ENCODE assay signal across 8 mouse cellular contexts in the genomic region with DNA sequence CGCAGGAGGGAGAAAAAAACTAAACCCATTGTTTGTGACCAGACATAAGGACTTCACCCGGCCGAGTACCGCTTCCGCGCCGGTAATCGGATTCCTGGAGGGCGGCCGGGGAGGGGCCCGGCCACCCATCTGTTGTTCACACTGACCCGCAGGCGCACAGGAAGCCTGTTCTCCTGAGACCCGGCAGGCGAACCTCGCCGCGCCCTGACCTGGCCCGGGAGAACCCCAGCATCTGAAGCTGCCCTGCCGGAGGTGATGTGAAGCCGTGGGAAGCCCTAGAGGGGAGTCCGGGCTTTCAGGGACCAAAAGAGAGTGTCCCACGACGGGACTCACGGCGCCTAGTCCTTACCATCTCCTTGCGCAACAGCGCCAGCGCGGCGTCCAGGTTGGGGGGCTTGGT. TPM values are rescaled to one million over a fixed set of nuclear protein-coding genes. Genes with fewer than 3 reads are reported as not detected.
DNase-seq lines count a peak whose midpoint lies in the region; ATAC-seq and TF ChIP-seq lines count a peak whose summit lies in the region.

No protein-coding gene starts in this region.

- no peak for TF ChIP-seq CTCF in liver, adult 2 months (IDR thresholded peaks at IDR 0.05; ENCODE audit: low read depth, low read length)
- TF ChIP-seq CTCF in liver, postnatal 0 days (IDR thresholded peaks at IDR 0.05; ENCODE audit: low read depth): no peak

- H3K36me3 ChIP-seq in liver, adult 2 months (ENCODE audit: control insufficient read depth, insufficient read depth, low read length): no peaks in the 10 kb centered on the region
- H3K36me3 ChIP-seq in embryonic facial prominence, embryonic 11.5 days (replicated peaks; ENCODE audit: control insufficient read depth, insufficient read depth, low read depth, low read length): no peaks in the 10 kb centered on the region
- H3K36me3 ChIP-seq in liver, postnatal 0 days (replicated peaks; ENCODE audit: insufficient read depth, low read length): no peaks in the 10 kb centered on the region
- no peaks in the 10 kb centered on the region for H3K36me3 ChIP-seq in stomach, embryonic 15.5 days

- no peak overlapping the region for H3K27ac ChIP-seq in liver, adult 2 months (replicated peaks; ENCODE audit: insufficient read depth, low read depth, low read length)
- H3K27ac ChIP-seq in embryonic facial prominence, embryonic 11.5 days (replicated peaks; ENCODE audit: low read depth, low read length): no peak overlapping the region
- H3K27ac ChIP-seq in liver, postnatal 0 days (ENCODE audit: low read depth): no peak overlapping the region; the same call in 1 of the 2 replicates
- no peak overlapping the region for H3K27ac ChIP-seq in stomach, embryonic 15.5 days

- peaks cover 39% of the 10 kb centered on the region for H3K4me1 ChIP-seq in liver, adult 2 months (ENCODE audit: control insufficient read depth, insufficient read depth, low read length)
- peaks cover 7% of the 10 kb centered on the region; the same call in 1 of the 2 replicates for H3K4me1 ChIP-seq in embryonic facial prominence, embryonic 11.5 days (ENCODE audit: control insufficient read depth, insufficient read depth, low read length)
- H3K4me1 ChIP-seq in liver, postnatal 0 days (ENCODE audit: insufficient read depth): peaks cover 21% of the 10 kb centered on the region
- peaks cover 32% of the 10 kb centered on the region for H3K4me1 ChIP-seq in stomach, embryonic 15.5 days

- H3K9ac ChIP-seq in liver, adult 2 months (ENCODE audit: low read depth, low read length): peak overlapping the region; percentile 71
- peak overlapping the region; percentile 56 for H3K9ac ChIP-seq in embryonic facial prominence, embryonic 11.5 days (replicated peaks; ENCODE audit: low read length)
- peak overlapping the region; percentile 42 for H3K9ac ChIP-seq in liver, postnatal 0 days (replicated peaks)
- H3K9ac ChIP-seq in stomach, embryonic 15.5 days: peak overlapping the region; percentile 34

- TF ChIP-seq EP300 in liver, postnatal 0 days (IDR thresholded peaks at IDR 0.05; ENCODE audit: low read depth): no peak

- under 1% methylated on average over 31 of the region's 31 CpGs for WGBS in liver, adult 2 months
- WGBS in embryonic facial prominence, embryonic 11.5 days: under 1% methylated on average over 30 of the region's 31 CpGs
- under 1% methylated on average over 31 of the region's 31 CpGs for WGBS in liver, postnatal 0 days (ENCODE audit: insufficient replicate concordance)
- under 1% methylated on average over 31 of the region's 31 CpGs for WGBS in stomach, embryonic 15.5 days

- no peak for DNase-seq in liver, adult 2 months (ENCODE audit: extremely low read depth, low read depth, low spot score)
- DNase-seq in liver: no peak
- DNase-seq in embryonic facial prominence, embryonic 11.5 days (ENCODE audit: low spot score): peak; percentile 28
- peak; percentile 31 for DNase-seq in heart, postnatal 4 days
- peak; percentile 28 for DNase-seq in liver, postnatal 0 days
- no peak for DNase-seq in thymus, postnatal 25 days

- H3K79me2 ChIP-seq in liver, adult 2 months (ENCODE audit: control insufficient read depth, insufficient read depth, low read length): no peaks in the 10 kb centered on the region

- H3K4me2 ChIP-seq in embryonic facial prominence, embryonic 11.5 days (ENCODE audit: low read depth, low read length): peak overlapping the region; percentile 64
- peak overlapping the region; percentile 87 for H3K4me2 ChIP-seq in liver, postnatal 0 days (ENCODE audit: low read depth, low read length)
- peak overlapping the region; percentile 97 for H3K4me2 ChIP-seq in stomach, embryonic 15.5 days

- 0 out of 2 replicates have a peak, but pooled peaks have one; percentile 16 for ATAC-seq in embryonic facial prominence, embryonic 11.5 days (replicated peaks; ENCODE audit: insufficient number of reproducible peaks, low FRiP score, low TSS enrichment, low read depth)
- peak; percentile 12; the same call in 1 of the 2 replicates for ATAC-seq in liver, postnatal 0 days
- no peak for ATAC-seq in stomach, embryonic 15.5 days (ENCODE audit: insufficient read depth, low FRiP score, low read depth)
- ATAC-seq in frontal cortex, adult (ENCODE audit: low TSS enrichment): no peak

- no peak for TF ChIP-seq POLR2A in liver, adult 2 months (IDR thresholded peaks at IDR 0.05; ENCODE audit: extremely low read depth, insufficient read depth, low read length)

- peak overlapping the region; percentile 74 for H3K4me3 ChIP-seq in liver, adult 2 months (ENCODE audit: insufficient read depth, low read depth, low read length)
- peak overlapping the region; percentile 46 for H3K4me3 ChIP-seq in embryonic facial prominence, embryonic 11.5 days (ENCODE audit: low read depth, low read length)
- H3K4me3 ChIP-seq in liver, postnatal 0 days (ENCODE audit: low read depth, low read length): peak overlapping the region; percentile 60
- H3K4me3 ChIP-seq in stomach, embryonic 15.5 days (replicated peaks): peak overlapping the region; percentile 62

- H3K27me3 ChIP-seq in liver, adult 2 months (ENCODE audit: control insufficient read depth, insufficient read depth, low read length): no peaks in the 10 kb centered on the region
- H3K27me3 ChIP-seq in embryonic facial prominence, embryonic 11.5 days (ENCODE audit: control insufficient read depth, insufficient read depth, low read length): peaks cover 26% of the 10 kb centered on the region
- peaks cover 29% of the 10 kb centered on the region for H3K27me3 ChIP-seq in liver, postnatal 0 days (ENCODE audit: insufficient read depth, low read length)
- peaks cover 20% of the 10 kb centered on the region; the same call in 1 of the 2 replicates for H3K27me3 ChIP-seq in stomach, embryonic 15.5 days (replicated peaks)

- no peaks in the 10 kb centered on the region for H3K9me3 ChIP-seq in embryonic facial prominence, embryonic 11.5 days (replicated peaks; ENCODE audit: control insufficient read depth, low read length)
- H3K9me3 ChIP-seq in liver, postnatal 0 days (ENCODE audit: low read length): no peaks in the 10 kb centered on the region
- no peaks in the 10 kb centered on the region for H3K9me3 ChIP-seq in stomach, embryonic 15.5 days

RNA-seq across cellular contexts. Expression of gene Fam89a, which starts 0.4 kb away (rescaled TPM):
- total RNA-seq in liver, adult 2 months (2014; rRNA removed): 2.8 and 5.4 TPM in 2 replicates
- 17.4 and 40.4 TPM in 2 replicates for polyA plus RNA-seq in liver, adult 2 months (2012; rRNA removed)
- polyA plus RNA-seq in embryonic facial prominence, embryonic 11.5 days (2014; fragmentation: Nextera tagmentation; extraction: Ambion mirVana): 6.0 and 6.8 TPM in 2 replicates
- total RNA-seq in heart, postnatal 4 days (2021): 1 to 10 TPM; 1.0 to 1.7 TPM
- 3.7 and 5.6 TPM in 2 replicates for polyA plus RNA-seq in liver, postnatal 0 days (2015; fragmentation: Nextera tagmentation; extraction: Ambion mirVana)
- polyA plus RNA-seq in stomach, embryonic 15.5 days (2015; fragmentation: Nextera tagmentation; extraction: Ambion mirVana): 4.5 and 4.8 TPM in 2 replicates

RNA-seq across cellular contexts. Expression of gene Arv1, which starts 29.3 kb away (rescaled TPM):
- 1.7 and 2.6 TPM in 2 replicates for total RNA-seq in liver, adult 2 months (2014; rRNA removed)
- polyA plus RNA-seq in liver, adult 2 months (2012; rRNA removed): 4.2 and 6.8 TPM in 2 replicates
- 25.7 and 27.1 TPM in 2 replicates for polyA plus RNA-seq in embryonic facial prominence, embryonic 11.5 days (2014; fragmentation: Nextera tagmentation; extraction: Ambion mirVana)
- total RNA-seq in heart, postnatal 4 days (2021): 10 to 100 TPM in 1 of 2 experiments, 1 to 10 TPM in 1; 9.7 to 10.8 TPM
- polyA plus RNA-seq in liver, postnatal 0 days (2015; fragmentation: Nextera tagmentation; extraction: Ambion mirVana): 4.5 and 5.2 TPM in 2 replicates
- polyA plus RNA-seq in stomach, embryonic 15.5 days (2015; fragmentation: Nextera tagmentation; extraction: Ambion mirVana): 22.5 and 24.3 TPM in 2 replicates

RNA-seq across cellular contexts. Expression of gene Ttc13, which starts 29.4 kb away (rescaled TPM):
- 24.8 and 26.3 TPM in 2 replicates for total RNA-seq in liver, adult 2 months (2014; rRNA removed)
- 11.8 and 12.3 TPM in 2 replicates for polyA plus RNA-seq in liver, adult 2 months (2012; rRNA removed)
- 52.1 and 55.1 TPM in 2 replicates for polyA plus RNA-seq in embryonic facial prominence, embryonic 11.5 days (2014; fragmentation: Nextera tagmentation; extraction: Ambion mirVana)
- 10 to 100 TPM; 24.0 to 25.3 TPM for total RNA-seq in heart, postnatal 4 days (2021)
- 11.5 and 14.0 TPM in 2 replicates for polyA plus RNA-seq in liver, postnatal 0 days (2015; fragmentation: Nextera tagmentation; extraction: Ambion mirVana)
- polyA plus RNA-seq in stomach, embryonic 15.5 days (2015; fragmentation: Nextera tagmentation; extraction: Ambion mirVana): 45.9 and 49.4 TPM in 2 replicates

RNA-seq across cellular contexts. Expression of gene Trim67, which starts 41.7 kb away (rescaled TPM):
- total RNA-seq in liver, adult 2 months (2014; rRNA removed): not detected in 2 replicates
- not detected in 2 replicates for polyA plus RNA-seq in liver, adult 2 months (2012; rRNA removed)
- 1.2 and 1.4 TPM in 2 replicates for polyA plus RNA-seq in embryonic facial prominence, embryonic 11.5 days (2014; fragmentation: Nextera tagmentation; extraction: Ambion mirVana)
- total RNA-seq in heart, postnatal 4 days (2021): under 1 TPM; 0.20 to 0.33 TPM
- 0.05 and 0.06 TPM in 2 replicates for polyA plus RNA-seq in liver, postnatal 0 days (2015; fragmentation: Nextera tagmentation; extraction: Ambion mirVana)
- 0.63 and 0.74 TPM in 2 replicates for polyA plus RNA-seq in stomach, embryonic 15.5 days (2015; fragmentation: Nextera tagmentation; extraction: Ambion mirVana)

Comparison
In these comparisons a context has a peak if more than half of its experiments do, and no peak if none do; other contexts are left out.
1. DNase-seq: peak in embryonic facial prominence, embryonic 11.5 days (single experiment), heart, postnatal 4 days (single experiment) and liver, postnatal 0 days (single experiment); none in liver, adult 2 months (single experiment), liver (single experiment) and thymus, postnatal 25 days (single experiment).
2. ATAC-seq: peak in embryonic facial prominence, embryonic 11.5 days (single experiment) and liver, postnatal 0 days (single experiment); none in stomach, embryonic 15.5 days (single experiment) and frontal cortex, adult (single experiment).
3. Peak in every context shown above with its lines, with median percentiles within 50 percentile points of each other: H3K4me3 ChIP-seq, H3K9ac ChIP-seq and H3K4me2 ChIP-seq.